Mouse (Mus musculus) MEL (cell line): Measurements from ENCODE around the gene Mylk.

Experiments used
- CTCF ChIP-seq, 3 experiments: IDR thresholded peaks in 2 of 3; conservative IDR thresholded peaks in 1 of 3; 2 replicates each; pipeline ENCODE4 v1.5.1; 2011 to 2012; ENCODE audit warnings: low read length in 3 of 3, low read depth in 2 of 3, mild to moderate bottlenecking in 2 of 3, improper control_type of control experiment in 1 of 3, inconsistent platforms in 1 of 3, mixed read lengths in 1 of 3, moderate library complexity in 1 of 3; ENCODE audit not compliant: control insufficient read depth in 1 of 3, insufficient read depth in 1 of 3, poor library complexity in 1 of 3, severe bottlenecking in 1 of 3
- GABPA ChIP-seq: IDR thresholded peaks from 2 replicates; pipeline ENCODE4 v1.6.1; 2012; ENCODE audit warnings: low read depth, mild to moderate bottlenecking, inconsistent platforms, low read length, improper control_type of control experiment, moderate library complexity
- MAZ ChIP-seq: IDR thresholded peaks from 2 replicates; pipeline ENCODE4 v1.6.1; 2012; ENCODE audit warnings: low read depth, mild to moderate bottlenecking, inconsistent platforms, low read length, improper control_type of control experiment
- ZKSCAN1 ChIP-seq: IDR thresholded peaks from 2 replicates; pipeline ENCODE4 v1.6.1; 2012; ENCODE audit warnings: low read depth, mild to moderate bottlenecking, inconsistent platforms, low read length, improper control_type of control experiment, moderate library complexity

GRCm38 (mm10) chr16:34748081-34748720 is 3.2 kb downstream of the Mylk start:
- TF ChIP-seq ZKSCAN1 = no peak
- no peak for TF ChIP-seq MAZ
- no peak for TF ChIP-seq GABPA
- no peak for TF ChIP-seq CTCF (IDR thresholded peaks at IDR 0.05 in 2 of 3, conservative IDR thresholded peaks at IDR 0.05 in 1 of 3; ENCODE audit: control insufficient read depth in 1 of 3, insufficient read depth in 1 of 3, low read depth in 2 of 3, low read length in 3 of 3, poor library complexity in 1 of 3, severe bottlenecking in 1 of 3)
